Mouse (Mus musculus): Measurements from ENCODE around the gene Plxnd1.

Plxnd1 gene

GRCm38 (mm10) chr6:115919876-115920275 lies 74.9 kb downstream of the Plxnd1 start:
- no peak for DNase-seq (ENCODE audit: low spot score in 2 of 2)

GRCm38 (mm10) chr6:115918615-115919014 lies 76.2 kb downstream of the Plxnd1 start:
- no peak for DNase-seq (ENCODE audit: low spot score in 2 of 2)

- DNase-seq (ENCODE audit: low spot score in 2 of 2) = no peak
These were observed 78.2 kb downstream of the Plxnd1 start for GRCm38 (mm10) chr6:115916611-115917010.

- DNase-seq (ENCODE audit: low spot score in 2 of 2) = no peak
These were observed 79.0 kb downstream of the Plxnd1 start for GRCm38 (mm10) chr6:115915601-115916445.

- no peak for DNase-seq (ENCODE audit: low spot score in 2 of 2)
These were observed 80.1 kb downstream of the Plxnd1 start for GRCm38 (mm10) chr6:115914511-115915202.

- no peak for DNase-seq (ENCODE audit: low spot score in 2 of 2)
These were observed 81.3 kb downstream of the Plxnd1 start for GRCm38 (mm10) chr6:115913482-115913881.

- DNase-seq (ENCODE audit: low spot score in 2 of 2) = no peak
These were observed 83.0 kb downstream of the Plxnd1 start for GRCm38 (mm10) chr6:115911763-115912162.

- DNase-seq (ENCODE audit: low spot score in 2 of 2) = no peak
These were observed 84.9 kb downstream of the Plxnd1 start for GRCm38 (mm10) chr6:115909940-115910339.

GRCm38 (mm10) chr6:115909052-115909451 lies 85.8 kb downstream of the Plxnd1 start:
- no peak for DNase-seq (ENCODE audit: low spot score in 2 of 2)

- no peak for DNase-seq (ENCODE audit: low spot score in 2 of 2)
These were observed 86.3 kb downstream of the Plxnd1 start for GRCm38 (mm10) chr6:115908421-115908982.

GRCm38 (mm10) chr6:115906871-115907270 lies 87.9 kb downstream of the Plxnd1 start:
- DNase-seq (ENCODE audit: low spot score in 2 of 2) = no peak

GRCm38 (mm10) chr6:115906455-115906854 lies 88.3 kb downstream of the Plxnd1 start:
- no peak for DNase-seq (ENCODE audit: low spot score in 2 of 2)

GRCm38 (mm10) chr6:115905568-115905967 lies 89.2 kb downstream of the Plxnd1 start:
- DNase-seq (ENCODE audit: low spot score in 2 of 2) = no peak

Data from urinary bladder, postnatal 4 days (tissue).